In the genomic region with DNA sequence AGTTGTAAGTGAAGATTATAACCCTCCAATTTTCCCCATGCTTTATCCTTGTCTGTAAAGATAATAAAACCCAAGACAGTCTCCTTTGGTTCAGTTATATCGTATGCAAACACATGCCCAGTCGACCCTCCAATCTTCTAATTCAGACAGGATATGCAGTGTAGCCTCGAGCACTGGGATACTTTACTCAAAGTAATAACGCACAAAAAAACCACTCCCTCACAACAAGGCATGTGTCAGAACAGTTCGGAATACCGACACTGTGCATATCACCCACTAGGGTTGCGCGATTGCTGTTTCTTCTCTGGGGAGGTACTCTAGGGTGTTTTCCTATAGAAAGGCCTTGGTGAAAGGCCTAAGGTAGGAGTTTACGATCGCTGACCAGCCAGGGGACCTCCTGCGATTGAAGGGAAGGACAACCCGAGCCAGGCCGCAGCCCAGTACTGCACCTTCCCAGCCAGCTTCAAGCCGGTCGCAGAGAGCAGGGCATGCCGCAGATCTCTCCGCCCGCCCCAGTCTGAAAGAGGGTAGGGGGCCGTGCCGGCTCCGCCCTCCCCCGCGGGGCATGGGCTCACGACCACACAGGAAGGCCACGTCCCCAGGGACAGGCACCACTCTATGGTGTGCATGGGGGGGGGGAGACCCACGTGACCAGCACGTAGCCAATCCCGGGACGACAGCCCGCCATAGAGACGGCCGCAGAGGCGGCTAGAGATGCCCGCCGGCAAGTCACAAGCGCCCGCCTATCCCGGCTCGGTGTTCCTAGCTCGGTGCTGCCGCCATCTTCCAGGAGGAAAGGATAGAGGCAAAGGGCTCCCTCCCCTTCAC, we compare ENCODE assay signal across 8 mouse cellular contexts. TPM values are rescaled to one million over a fixed set of nuclear protein-coding genes. Genes with fewer than 3 reads are reported as not detected.
A peak's percentile ranks its signal among the peaks of the same experiment; 100 is the strongest.
DNase-seq lines count a peak whose midpoint lies in the region; ATAC-seq lines count a peak whose summit lies in the region.

No protein-coding gene starts in this region.

- H3K4me1 ChIP-seq in hindbrain, embryonic 12.5 days: peaks cover 12% of the 10 kb centered on the region

- ATAC-seq in hindbrain, embryonic 12.5 days (ENCODE audit: low FRiP score): peak; percentile 96

- H3K27ac ChIP-seq in hindbrain, embryonic 12.5 days: peak overlapping the region; percentile 91

- 0 out of 2 replicates have a peak, but pooled peaks cover 3% of the 10 kb centered on the region for H3K9me3 ChIP-seq in hindbrain, embryonic 12.5 days (replicated peaks)

- H3K4me3 ChIP-seq in hindbrain, embryonic 12.5 days: peak overlapping the region; percentile 74

- WGBS in hindbrain, embryonic 12.5 days: 1% methylated on average over 41 of the region's 41 CpGs

- no peaks in the 10 kb centered on the region for H3K36me3 ChIP-seq in hindbrain, embryonic 12.5 days

- DNase-seq in NIH3T3 (ENCODE audit: low read depth): peak; percentile 97
- peak; percentile 99 to 100 for DNase-seq in cerebellum, postnatal 10 days
- peak; percentile 98 to 99 for DNase-seq in frontal cortex, postnatal 10 days (ENCODE audit: low spot score in 2 of 2)
- peak; percentile 99 for DNase-seq in layer of hippocampus, postnatal 14 days (ENCODE audit: low spot score in 2 of 2)
- DNase-seq in lung, postnatal 14 days: peak; percentile 98
- DNase-seq in retina, embryonic 14.5 days (ENCODE audit: low spot score): peak; percentile 97
- peak; percentile 96 for DNase-seq in thymus, postnatal 4 days

- H3K9ac ChIP-seq in hindbrain, embryonic 12.5 days: peak overlapping the region; percentile 87

- H3K27me3 ChIP-seq in hindbrain, embryonic 12.5 days: no peaks in the 10 kb centered on the region

- peak overlapping the region; percentile 56 for H3K4me2 ChIP-seq in hindbrain, embryonic 12.5 days (replicated peaks)

RNA-seq across cellular contexts. Expression of a gene that starts 0.6 kb away (rescaled TPM):
- 111 and 123 TPM in 2 replicates for polyA plus RNA-seq in hindbrain, embryonic 12.5 days (2016; fragmentation: Nextera tagmentation; extraction: Ambion mirVana)
- total RNA-seq in layer of hippocampus, postnatal 14 days (2021): 100 to 1,000 TPM; 146 to 155 TPM

RNA-seq across cellular contexts. Expression of a gene that starts 33.9 kb away (rescaled TPM):
- 6.1 and 6.6 TPM in 2 replicates for polyA plus RNA-seq in hindbrain, embryonic 12.5 days (2016; fragmentation: Nextera tagmentation; extraction: Ambion mirVana)
- 10 to 100 TPM; 14.3 to 14.6 TPM for total RNA-seq in layer of hippocampus, postnatal 14 days (2021)

Comparison
In these comparisons a context has a peak if more than half of its experiments do, and no peak if none do; other contexts are left out.
1. Peak in every context shown above with its lines: DNase-seq, ATAC-seq, H3K4me3 ChIP-seq and H3K27ac ChIP-seq.